Mouse (Mus musculus): ENCODE data around the gene Dock6. TPM values are rescaled to one million over a fixed set of nuclear protein-coding genes. Genes with fewer than 3 reads are reported as not detected.
"Not testable (repeated sequence)": the region's sequence is repeated elsewhere in the genome, so short reads cannot be mapped to it uniquely, and the experiment has no call there.

Dock6 gene
- total RNA-seq, 2 experiments from 2014 or later, result 31.0 to 39.1 TPM

DNA sequence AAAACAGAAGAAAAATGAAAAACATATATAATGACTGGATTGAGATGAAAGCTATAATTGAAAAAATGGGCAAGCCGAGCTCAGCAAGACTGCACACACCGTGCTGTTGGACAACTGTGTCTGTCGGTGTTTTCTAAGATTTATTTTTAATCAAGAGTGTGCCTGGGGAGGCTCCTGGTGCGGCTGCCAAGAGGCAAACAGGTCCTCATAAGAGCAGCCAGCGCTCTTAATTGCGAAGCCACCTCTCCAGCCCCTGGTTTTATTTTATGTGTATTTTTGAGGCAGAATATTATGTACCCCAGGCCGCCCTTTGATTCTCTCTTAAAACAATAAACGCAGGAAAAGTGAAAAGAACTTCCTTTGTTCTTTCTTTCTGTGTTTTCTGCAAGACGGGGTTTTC, 64.2 kb downstream of the Dock6 start:
- intact Hi-C loops (cut with DNase I), result no loop called here
- DNase-seq, result no peak

DNA sequence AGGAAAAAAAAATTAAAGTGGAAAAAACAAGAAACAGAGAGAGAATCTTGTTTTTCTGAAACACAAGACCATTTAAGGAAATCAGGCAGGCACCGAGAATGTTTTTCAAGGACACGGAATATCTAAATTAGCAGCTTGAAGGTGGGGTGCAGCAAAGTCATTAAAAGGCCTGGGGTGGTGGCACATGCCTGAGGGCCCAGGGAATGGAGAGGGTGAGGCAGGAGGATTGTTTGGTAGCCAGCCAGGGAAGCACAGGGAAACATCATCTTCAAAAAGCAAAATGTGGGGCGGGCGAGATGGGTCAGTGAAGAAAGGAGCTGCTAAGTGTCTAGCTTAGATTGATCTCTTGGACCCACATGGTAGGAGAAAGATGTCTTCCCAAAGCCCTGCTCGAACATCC, 64.8 kb downstream of the Dock6 start:
- DNase-seq, result no peak
- intact Hi-C loops (cut with DNase I), result loop anchor here (2.0 kb wide), 1 partner anchor 17 kb away; no protein-coding TSS in a partner anchor

DNA sequence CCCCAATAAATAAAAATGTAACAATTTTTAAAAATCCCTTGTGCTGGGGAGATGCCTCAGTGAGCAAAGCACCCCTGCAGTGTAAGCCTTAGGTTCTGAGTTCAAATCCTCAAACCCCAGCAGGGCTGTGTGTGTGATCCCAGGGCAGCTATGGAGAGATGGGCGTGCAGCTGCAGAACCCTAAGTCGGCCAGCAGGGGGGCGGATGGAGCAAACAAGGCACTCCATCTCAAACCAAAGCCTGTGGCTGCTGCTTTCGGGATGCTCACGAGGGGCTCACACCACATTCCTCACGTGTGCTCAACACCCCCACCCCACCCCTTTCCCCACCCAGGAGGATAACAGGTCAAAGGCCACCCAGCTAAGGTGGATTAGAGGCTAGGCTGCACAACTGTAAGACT, 65.5 kb downstream of the Dock6 start:
- intact Hi-C loops (cut with DNase I), result loop anchor here (2.0 kb wide), 1 partner anchor 18 kb away; no protein-coding TSS in a partner anchor
- DNase-seq, result peak; percentile 75 to 78

DNA sequence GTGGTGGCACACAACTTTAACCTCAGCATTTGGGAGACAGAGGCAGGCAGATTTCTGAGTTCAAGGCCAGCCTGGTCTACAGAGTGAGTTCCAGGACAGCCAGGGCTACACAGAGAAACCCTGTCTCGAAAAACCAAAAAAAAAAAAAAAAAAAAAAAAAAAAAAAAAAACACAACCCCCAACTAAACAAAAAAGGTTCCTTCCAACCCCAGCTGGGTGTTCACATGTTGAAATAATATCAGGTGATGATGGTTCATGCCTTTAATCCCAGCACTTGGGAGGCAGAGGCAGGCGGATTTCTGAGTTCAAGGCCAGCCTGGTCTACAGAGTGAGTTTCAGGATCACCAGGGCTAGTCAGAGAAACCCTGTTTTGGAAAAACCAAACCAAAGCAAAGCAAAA, 66.1 kb downstream of the Dock6 start:
- intact Hi-C loops (cut with DNase I), result loop anchor here (2.0 kb wide), 1 partner anchor 18 kb away; no protein-coding TSS in a partner anchor
- not testable (repeated sequence) for DNase-seq

DNA sequence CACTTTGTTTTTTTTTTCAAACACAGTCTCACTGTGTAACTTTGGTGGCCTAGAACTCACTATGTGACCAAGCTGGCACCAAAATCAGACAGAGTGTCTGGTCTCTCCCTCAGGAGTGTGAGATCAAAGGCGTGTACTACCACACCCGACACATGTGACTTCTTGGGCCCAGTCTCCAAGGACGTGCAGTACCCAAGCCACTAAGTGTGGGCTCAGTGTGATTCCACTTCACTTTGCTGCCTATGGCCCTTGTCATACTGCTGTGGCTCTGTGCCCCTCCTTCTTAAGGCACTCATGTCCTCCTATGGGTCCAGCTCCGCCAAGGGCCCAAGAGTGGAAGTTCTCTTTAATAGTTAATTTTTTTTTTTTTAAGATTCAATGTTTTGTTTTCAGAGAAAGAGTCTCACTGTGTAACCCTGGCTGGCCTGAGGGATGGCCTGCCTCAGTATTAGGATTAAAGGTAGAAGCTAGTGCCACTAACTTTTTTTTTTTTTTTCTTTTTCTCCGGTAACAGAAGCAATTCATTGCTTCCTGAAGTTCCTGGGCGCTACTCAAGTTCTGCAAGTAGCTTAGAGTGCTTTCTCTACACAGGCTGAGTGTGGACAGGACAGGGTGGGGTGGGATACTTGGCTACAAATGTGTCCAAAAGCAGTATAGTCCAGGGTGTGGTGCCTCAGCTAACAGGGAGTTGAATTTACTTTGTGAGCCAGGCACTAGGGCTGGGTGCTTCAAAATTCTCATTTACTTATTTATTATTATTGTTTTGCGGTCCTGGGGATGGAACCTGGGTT, 67.7 kb downstream of the Dock6 start:
- intact Hi-C loops (cut with DNase I), result no loop called here
- no peak for DNase-seq

DNA sequence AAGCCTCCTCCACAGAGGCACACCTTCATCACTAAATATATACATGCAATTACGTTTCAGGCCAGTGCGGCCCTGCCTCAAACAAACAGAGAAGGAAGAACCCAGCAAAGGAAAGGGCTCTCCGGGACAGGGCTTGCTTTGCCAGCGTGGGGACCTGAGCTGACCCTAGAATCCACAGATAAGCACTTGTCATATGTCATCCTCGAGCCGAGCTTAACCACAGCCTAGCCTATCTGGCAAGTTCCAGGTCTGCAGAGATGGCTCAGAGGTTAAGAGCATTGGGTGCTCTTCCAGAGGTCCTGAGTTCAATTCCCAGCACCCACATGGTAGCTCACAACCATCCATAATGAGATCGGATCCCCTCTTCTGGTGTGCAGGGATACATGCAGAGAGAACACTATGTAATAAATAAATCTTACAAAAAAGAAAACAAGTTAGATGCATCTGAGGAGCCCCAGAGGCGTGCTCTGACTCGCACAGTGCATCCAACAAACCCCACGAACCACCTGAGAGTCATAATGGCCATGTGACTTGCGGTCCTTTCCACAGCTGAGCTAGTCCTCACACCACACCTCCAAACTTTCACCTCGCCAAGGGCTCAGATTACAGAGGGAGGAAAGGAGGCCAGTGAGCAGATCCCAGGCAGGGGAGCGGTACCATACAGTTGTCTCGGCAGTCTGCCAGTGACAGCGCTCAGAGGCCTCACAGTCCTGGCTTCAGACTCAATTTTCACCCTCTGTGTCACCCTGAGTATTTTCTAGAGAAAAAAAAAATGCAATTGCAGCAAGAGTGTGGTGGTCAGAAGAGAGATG, 70.6 kb downstream of the Dock6 start:
- no peak for DNase-seq

DNA sequence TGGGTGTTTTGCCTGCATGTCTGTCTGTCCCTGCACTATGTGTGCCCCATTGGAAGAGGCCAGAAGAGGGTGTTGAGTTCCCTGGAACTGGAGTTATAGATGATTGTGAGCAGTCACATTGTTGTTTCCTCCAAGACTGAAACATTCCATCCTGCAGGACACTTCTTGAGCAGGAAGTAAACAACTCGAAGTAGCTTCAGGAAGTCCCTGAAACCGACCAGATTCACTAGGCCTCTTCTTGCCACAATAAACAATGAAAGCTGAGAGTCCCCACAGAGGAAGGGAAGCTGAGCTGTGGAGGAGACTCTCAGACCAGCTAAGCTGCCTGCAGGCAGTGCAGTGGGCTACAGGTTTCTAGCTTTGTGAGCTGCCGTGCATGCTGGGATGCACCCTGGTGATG, 74.7 kb downstream of the Dock6 start:
- intact Hi-C loops (cut with DNase I), result no loop called here

More for the DNA sequence above, 70.6 kb downstream of the Dock6 start:
- intact Hi-C loops (cut with DNase I), result no loop called here

DNA sequence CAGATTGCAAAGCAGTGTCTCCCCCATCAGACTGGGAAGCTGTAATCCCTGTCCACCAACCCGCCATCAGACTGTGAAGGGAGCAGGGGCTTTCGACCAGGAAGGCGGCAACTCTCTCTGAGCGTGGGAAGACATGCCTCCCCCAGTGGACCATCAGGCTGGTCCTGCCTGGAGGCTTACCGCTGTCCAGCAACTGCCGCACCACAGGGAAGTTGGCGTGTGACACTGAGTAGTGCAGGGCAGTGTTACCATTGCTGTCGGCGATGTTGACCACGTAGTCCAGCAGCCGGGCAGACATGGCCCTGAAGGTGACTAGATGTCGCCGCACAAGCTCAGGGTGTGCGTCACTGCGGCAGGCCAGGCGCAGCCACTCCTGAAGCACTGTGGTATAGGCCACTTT, 78.1 kb downstream of the Dock6 start:
- intact Hi-C loops (cut with DNase I), result no loop called here
- no peak for DNase-seq

More for the DNA sequence above, 74.7 kb downstream of the Dock6 start:
- DNase-seq, result no peak

DNA sequence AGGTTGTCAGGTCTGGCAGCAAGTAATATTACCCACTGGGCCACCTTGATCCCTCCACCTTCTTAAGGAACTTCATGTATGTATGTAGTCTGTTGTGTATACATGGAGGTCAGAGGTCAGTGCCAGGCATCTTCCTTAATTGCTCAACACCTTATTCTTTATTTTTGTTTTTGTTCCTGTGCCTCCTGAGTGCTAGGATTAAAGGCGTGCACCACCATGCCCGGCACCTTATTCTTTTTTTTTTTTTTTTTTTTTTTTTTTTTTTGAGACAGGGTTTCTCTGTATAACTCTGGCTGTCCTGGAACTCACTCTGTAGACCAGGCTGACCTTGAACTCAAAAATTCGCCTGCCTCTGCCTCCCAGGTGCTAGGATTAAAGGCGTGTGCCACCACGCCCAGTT, 79.0 kb downstream of the Dock6 start:
- DNase-seq; intact Hi-C loops (cut with DNase I): not testable (repeated sequence)

DNA sequence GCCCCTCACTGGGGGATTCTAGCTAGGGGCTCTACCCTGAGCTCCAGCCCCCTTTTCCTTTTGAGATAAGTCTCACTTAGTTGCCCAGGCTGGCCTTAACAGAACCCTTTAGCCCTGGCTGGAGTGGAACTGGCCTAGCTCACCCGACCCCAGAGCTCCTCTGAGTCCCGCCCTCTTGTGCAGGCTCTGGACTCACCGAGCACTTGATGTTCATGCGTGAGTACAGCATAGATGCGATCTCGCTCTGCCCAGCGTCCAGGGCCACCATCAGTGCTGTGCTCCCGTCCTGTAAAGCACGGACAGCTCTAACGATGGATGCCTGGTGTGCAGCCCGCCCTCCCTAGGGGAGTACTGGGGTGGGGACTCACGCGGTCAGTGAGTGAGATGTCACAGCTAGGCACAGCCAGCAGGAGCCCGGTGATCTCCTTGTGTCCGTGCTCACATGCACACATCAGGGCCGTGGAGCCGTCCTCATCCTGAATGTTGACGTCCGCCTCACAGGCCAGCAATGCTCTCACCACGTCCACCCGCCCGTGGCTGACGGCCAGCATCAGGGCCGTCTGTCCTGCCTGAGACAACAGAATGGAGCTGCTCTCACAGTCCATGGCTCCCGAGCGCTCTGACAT, 82.8 kb downstream of the Dock6 start:
- DNase-seq, result peak in 1 of 2 experiments; percentile 53
- intact Hi-C loops (cut with DNase I), result no loop called here

DNA sequence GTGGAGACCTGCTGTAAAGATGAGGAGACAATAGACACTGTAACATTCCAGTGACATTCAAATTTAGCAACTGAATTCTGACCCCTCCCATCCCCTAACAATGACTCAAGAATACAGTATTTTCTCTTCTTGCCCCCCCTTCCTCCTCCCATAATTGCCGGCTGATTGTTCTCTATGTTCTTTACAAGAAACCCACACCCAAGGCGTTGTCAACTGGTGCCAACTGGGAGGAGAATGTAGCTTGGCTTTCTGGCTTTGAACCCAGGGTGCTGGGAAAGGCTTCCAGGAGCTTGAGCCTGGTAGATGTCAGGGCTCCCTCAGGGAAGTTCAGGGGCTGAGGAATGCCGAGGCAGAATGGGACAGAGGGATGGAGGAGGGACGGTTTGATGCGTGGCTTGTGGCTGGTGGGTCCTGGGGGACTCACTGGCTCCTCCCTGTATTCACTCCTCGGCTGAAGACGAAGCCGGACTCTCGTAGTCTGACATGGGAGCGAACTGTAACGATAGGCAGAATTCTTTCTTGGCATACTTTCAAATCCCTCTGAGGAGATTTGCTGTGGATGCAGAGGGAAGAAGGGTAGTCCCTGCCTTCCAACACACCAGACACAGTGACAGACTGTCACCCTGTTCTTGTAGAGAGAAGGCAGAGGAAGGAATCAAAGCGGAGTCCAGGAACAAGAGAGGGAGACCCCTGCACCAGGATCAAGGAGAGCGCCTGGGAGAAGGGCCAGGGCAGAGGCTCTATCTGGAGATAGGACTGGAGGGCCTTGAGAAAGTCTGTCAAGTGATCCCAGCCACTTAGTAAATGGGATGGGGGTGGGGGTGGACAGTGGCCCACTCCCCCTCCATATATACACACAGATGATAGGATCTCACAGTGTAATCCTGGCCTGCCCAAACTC, 83.7 kb downstream of the Dock6 start:
- intact Hi-C loops (cut with DNase I), result no loop called here

DNA sequence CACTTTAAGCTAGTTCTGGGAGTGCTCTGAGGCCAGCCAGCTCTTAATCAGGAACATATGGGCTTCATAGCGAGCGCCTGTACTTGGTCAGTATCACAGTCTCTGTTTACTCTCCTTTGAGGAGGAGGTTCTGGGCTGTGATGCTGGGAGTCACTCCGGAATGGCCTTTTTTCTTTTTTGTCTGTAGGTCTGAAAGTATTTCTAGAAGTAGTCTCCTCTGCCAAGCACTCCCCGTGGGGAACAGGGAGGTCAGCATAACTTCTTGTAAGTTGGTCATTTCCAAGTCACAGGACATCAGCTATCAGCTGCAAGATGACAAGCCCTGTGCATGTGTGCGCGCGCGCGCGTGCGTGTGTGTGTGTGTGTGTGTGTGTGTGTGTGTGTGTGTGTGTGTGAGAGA, 84.5 kb downstream of the Dock6 start:
- DNase-seq, result peak; percentile 60 to 64
- intact Hi-C loops (cut with DNase I), result no loop called here

More for the DNA sequence above, 83.7 kb downstream of the Dock6 start:
- peak; percentile 49 to 69 for DNase-seq

DNA sequence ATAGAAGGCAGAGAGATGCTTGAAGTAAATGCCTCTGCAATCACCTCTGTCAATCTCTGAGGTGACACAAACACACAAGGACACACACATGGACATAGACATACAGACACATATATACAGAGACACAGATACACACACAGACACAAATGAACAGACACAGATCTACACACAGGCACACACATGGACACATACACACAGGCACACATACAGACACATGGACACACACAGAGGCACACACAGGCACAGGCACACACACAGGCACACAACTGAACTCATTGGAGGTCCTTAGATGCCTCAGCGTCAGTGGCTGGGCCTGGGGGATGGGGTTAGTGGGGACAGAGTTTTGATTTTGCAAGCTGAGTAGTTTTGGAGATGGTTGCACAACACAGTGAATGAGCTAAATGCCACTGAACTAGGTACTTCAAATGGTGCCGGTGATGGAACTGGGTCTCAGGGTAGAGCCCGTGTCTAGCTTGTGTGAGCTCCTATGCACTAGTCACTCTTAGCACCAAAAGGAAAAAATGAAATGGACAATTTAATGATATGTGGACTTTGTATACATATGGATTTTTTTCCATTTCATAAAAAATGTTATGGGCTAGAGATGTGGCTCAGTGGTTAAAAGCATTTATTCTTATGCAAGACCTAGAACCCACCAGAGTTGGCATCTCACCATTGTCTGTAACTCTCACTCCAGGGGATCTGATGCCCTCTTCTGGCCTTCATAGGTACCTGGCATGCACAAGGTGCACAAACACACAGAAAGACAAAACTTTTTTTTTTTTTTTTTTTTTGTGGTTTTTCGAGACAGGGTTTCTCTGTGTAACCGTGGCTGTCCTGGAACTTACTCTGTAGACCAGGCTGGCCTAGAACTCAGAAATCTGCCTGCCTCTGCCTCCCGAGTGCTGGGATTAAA, 88.1 kb downstream of the Dock6 start:
- intact Hi-C loops (cut with DNase I), result loop anchor here (5.0 kb wide), 1 partner anchor 33 kb away; the partner anchor contains the start of gene Kank2
- DNase-seq, result no peak

DNA sequence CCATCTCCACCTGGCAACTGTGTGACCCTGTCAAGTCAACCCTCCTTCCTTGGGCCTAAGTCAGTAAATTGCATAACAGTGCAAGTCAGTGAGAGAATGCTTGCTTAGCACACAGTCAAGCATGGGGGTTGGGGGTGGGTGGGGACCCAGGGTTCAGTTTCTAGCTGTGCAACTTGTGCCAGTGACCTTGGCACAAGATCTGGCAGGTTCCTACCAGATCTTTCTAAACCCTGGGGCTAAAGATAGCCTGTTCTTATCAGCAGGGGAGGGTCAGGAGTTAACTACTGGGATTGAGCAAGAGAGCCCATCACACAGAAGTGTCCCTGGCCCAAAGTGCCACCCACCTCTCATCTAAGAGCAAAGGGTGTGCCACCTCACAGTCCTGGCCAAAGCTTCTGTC, 90.3 kb downstream of the Dock6 start:
- peak in 1 of 2 experiments; percentile 21 for DNase-seq
- intact Hi-C loops (cut with DNase I), result loop anchor here (5.0 kb wide), 1 partner anchor 35 kb away; the partner anchor contains the start of gene Kank2

DNA sequence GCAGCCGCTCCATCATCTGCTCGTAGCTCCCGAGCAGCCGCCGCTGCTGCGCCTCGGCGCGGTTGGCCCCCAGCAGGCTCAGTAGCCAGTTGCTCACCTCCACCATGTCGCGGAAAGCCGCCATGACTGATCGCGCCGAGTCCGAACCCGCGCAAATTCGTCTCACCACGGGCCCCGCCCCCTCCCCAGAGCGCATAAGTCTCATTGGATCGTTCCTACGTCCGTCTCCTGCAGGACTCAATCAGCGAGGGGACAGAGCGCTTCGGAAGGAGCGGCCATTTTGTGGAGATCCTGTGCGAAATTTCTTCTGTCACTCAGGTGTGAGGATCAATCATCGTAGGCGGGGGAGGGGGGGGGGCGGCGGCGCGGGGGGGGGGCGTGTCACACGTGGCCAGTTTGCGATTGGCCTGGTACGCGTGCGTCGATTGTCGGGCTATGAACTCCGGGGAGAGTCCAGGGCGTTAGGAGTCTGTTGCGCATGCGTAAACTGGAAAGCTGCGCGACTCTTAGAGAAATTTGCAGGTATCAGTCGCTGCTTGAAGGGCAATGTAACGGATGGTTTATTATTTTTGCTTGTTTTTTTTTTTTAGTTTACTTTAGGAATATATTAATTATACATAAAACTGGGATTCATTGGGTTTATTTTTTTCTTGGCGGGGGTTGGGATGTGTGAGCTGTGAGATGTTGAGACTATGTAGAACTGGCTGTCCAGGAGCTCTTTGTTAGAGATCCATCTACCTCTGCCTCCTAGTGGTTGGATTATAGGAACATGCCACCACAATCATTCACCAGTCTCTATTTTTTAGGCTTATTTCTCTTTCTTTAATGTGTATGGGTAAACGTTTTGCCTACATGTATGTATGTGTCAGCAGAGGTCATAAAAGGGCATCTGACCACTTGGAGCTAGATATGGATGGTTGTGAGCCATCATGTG, 92.0 kb downstream of the Dock6 start, which contains the start of gene Spc24:
Gene Spc24, minus strand, starts transcription at position 149 of the 934 bp plus-strand sequence.
- peak; percentile 96 for DNase-seq
- intact Hi-C loops (cut with DNase I), result loop anchor here (5.0 kb wide), 1 partner anchor 37 kb away; the partner anchor contains the start of gene Kank2

DNA sequence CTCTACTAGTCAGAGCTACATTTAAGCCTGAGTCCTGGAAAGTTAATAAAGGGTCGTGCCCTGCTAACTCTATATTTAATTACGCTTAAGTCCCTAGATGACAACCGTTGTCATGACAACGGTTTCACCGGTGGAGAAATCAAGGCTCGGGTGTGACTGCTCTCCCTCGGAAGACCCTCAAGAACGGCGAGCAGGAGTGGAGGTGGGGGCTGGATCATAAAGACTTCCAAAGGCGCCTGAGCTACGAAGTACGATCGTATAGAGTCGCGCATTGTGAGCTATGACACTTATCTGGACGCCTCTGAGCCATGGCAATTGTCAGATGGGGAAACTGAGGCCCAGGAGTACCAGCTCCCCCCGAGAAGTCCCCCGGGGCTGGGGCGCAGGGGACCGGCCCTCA, 92.7 kb downstream of the Dock6 start:
- no peak for DNase-seq
- intact Hi-C loops (cut with DNase I), result loop anchor here (5.0 kb wide), 1 partner anchor 38 kb away; the partner anchor contains the start of gene Kank2
